Mouse (Mus musculus): ENCODE data around the gene Il17ra. TPM values are rescaled to one million over a fixed set of nuclear protein-coding genes. Genes with fewer than 3 reads are reported as not detected.

Il17ra gene
- total RNA-seq (2021), result 1 to 10 TPM; 8.7 to 8.8 TPM
- long read RNA-seq, partial matches to known transcripts, result 0 of 5 reads
- long read RNA-seq, other reads (novel, unspliced or antisense), result 5 of 5 reads

DNA sequence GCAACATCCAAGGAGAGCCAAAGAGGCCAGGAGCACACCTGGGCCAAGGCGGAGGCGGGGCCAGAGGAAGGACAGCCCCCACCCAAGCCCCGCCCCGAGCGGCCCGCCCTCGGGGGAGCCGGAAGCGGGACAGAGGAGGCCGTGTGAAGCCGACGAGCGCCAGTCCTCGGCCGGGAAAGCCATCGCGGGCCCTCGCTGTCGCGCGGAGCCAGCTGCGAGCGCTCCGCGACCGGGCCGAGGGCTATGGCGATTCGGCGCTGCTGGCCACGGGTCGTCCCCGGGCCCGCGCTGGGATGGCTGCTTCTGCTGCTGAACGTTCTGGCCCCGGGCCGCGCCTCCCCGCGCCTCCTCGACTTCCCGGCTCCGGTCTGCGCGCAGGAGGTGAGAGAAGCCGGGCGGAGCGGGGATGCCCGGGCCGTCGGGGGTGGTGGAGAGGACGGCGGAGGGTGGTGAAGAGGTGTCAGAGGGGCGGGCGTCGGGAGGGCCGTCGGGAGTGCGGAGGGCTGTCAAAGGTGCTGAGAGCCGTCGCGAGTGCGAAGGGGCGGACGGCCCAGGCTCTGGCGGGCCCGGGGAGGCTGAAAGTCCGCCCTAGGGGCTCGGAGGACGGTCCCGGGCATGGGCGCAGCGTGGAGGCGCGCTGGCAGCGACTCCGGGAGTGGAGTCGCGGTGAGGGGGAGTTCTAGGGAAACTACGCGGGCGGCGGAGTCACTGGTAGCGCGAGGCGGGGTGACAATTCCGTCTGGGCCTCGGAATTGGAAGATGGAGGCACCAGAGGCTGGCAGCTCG, at the start of gene Il17ra:
Gene Il17ra (plus strand): TSS at position 162 of the 786 bp plus-strand sequence.
- peak in 1 of 2 experiments; percentile 55 for DNase-seq (ENCODE audit: low spot score in 2 of 2)

- DNase-seq (ENCODE audit: low spot score in 2 of 2), result no peak
Observed at GRCm38 (mm10) chr6:120438161-120438560, 24.9 kb upstream of the Il17ra start.

DNA sequence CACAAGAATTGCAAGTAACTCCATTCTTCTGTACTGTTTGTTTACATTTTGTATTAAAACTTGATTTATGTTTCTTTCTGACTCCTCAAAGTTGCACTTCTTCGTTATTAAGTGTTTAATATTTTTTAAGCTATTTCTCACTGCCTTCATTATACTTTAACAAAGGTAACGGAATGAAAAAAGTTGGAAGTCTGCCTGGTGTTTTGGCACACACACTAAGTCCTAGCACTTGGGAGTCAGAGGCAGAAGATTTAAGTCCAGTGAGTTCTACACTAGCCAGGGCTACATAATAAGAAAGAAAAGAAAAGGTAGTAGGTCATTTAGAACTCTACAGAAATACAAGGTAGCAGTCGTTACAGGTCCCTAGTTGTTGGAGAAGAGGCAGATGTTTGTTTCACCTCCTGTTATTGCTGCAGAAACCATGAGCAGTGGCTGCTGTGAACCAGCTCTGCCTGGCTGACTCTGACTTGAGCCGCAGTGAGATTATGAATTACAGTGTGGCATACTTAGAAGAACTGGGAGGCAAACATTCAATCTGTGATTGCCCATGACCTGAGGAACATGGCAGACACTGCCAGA, 20.8 kb upstream of the Il17ra start:
- no peak for DNase-seq (ENCODE audit: low spot score in 2 of 2)

DNA sequence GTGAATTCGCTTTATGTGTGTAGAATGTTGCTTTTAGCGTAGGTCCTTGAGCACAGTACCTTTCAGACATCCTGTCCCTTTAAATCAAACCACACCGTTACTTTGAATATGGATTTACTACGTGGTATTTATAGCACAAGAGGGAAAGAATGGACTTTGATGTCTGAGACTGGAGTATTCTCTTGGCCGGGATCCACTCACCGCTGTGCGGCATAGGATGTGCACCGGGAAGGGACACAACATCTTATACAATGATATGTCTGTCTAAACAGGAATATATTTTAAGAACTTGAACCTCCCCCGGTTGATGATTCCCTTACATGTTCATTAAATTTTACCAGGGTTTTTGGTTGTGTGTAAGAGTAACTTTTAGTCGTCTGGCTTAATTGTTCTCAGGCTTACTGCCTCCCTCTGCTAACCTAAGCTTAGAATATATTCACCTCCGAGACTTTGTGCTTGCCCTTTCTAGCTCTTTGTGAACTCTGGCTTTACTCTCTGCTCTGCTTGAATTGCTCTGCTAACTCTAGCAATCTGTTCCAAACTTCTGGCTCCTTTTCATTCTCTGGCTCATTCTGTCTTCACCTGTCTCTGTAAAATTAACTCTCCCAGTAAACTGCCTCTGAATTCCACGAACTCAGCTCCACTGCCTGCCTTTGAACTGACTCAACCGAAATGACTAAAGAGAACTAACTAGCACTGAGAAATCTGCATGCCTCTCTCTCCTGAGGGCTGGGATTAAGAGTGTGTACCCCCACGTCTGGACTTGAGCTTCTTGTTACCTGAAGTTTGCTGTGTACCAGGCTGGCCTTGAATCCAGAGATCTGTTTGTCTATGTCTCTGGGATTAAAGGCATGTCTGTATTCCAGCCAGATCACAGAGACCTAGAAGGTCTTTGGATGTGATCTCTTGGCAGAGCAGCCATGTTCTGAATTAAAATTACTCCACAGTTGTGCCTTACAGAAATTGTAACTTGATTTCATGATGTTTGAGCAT, 19.4 kb upstream of the Il17ra start:
- DNase-seq (ENCODE audit: low spot score in 2 of 2), result no peak

GRCm38 (mm10) chr6:120450208-120450607, 12.8 kb upstream of the Il17ra start:
- DNase-seq (ENCODE audit: low spot score in 2 of 2), result no peak

DNA sequence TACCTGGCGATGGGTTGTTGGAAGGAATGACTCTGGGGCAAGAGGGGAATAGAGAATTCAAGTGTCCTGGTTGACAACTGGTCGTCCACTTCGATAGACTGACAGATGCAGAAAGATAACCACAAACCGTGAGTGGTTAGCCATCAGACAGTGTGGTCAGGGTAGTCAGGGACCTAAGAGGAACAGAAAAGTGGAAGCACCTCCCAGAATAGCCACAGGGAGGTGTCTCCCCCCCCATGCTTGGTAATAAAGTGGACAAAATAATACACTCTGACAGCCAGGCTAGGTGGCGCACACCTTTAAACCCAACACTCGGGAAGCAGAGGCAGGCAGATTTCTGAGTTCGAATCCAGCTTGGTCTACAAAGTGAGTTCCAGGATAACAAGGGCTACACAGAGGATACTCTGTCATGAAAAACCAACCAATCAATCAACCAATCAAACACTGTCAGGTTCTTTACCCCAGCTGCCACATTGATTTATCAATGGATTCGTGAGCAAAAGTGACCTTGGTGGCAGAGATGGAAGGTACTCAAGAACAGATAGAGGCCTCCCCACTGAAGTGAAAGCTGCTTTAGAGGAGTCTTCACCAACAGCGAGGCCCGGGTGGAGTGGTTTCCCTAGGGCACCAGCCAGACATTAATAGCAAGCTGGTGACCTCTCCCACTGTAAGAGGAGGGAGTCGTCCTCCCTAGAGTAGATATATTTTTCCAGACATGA, 10.5 kb upstream of the Il17ra start:
- no peak for DNase-seq (ENCODE audit: low spot score in 2 of 2)

DNA sequence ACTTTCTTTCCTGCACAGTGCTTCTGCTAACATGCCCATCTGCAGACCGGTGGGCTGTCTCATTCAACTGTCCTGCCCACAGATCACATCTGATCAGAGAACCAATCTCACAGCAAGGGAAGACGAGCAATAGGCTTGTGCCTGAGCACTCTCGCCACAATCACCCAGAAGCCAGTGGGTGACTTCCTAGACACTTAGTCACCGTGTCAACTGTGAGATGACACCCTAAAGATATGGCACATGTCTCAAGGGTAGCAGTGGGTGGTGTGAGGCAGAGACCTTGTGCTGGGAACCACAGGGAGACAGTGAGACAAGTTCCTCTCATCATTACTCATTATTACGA, 10.0 kb upstream of the Il17ra start:
- no peak for DNase-seq (ENCODE audit: low spot score in 2 of 2)

DNA sequence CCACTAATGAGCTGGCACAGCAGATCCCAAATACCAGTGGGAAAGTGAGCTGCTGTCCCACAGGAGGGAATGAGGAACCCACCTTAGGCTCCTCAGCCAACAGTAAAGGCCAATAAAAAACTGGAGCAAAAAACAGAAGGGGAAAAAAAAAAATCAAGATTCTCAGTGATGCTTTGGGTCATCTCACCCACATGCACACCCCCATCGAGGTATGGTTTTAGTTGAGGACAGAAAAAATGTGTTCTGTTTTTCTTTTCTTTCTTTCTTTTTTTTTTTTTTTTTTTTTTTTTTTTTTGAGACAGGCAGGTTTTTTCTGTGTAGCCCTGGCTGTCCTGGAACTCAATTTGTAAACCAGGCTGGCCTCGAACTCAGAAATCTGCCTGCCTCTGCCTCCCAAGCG, 9.5 kb upstream of the Il17ra start:
- no peak for DNase-seq (ENCODE audit: low spot score in 2 of 2)

DNA sequence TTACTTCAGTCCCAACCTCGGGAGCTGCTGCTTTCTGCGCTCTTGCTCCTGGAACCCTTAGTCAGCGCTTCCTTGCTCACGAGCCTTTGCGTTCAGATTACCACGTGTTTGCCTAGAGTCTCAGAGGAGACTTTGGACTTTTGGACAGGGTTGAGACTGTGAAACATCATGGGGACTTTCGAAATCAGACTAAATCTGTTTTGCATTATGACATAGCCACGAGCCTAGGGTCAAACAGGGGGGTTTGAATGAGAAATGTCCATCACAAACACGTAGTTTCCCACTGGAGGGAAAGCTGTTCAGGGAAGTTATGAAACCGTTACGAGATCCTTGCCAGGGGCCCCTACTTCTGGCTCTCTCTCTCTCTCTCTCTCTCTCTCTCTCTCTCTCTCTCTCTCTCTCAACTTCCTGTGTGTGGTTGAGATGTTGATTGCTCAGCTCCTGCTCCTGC, 8.4 kb upstream of the Il17ra start:
- DNase-seq (ENCODE audit: low spot score in 2 of 2), result no peak

GRCm38 (mm10) chr6:120457074-120457473, 6.0 kb upstream of the Il17ra start:
- DNase-seq (ENCODE audit: low spot score in 2 of 2), result no peak

- DNase-seq (ENCODE audit: low spot score in 2 of 2), result no peak
Observed at GRCm38 (mm10) chr6:120457751-120458150, 5.3 kb upstream of the Il17ra start.

GRCm38 (mm10) chr6:120461217-120461616, 1.8 kb upstream of the Il17ra start:
- DNase-seq (ENCODE audit: low spot score in 2 of 2), result no peak

DNA sequence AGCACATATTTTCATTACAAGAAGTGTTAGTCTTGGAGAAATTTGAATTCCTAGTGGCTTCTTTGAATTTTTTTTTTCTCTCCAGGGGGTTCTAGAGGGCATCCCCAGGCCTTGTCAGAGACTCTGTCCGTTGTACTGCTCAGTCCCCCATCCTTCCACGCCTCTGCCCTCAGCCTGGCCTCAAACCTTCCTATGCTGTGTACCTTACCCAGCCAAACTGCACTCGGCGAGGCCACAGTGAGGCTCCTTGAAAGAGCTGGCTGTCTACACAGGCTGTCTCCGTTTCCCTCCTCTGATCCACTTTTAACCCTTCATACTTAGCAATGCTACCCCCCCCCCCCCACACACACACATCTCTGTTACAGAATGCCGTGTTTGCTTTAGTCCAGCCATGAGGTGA, 796 bp upstream of the Il17ra start:
- no peak for DNase-seq (ENCODE audit: low spot score in 2 of 2)

- DNase-seq (ENCODE audit: low spot score in 2 of 2), result no peak
Observed at GRCm38 (mm10) chr6:120463884-120464283, 837 bp downstream of the Il17ra start.

- no peak for DNase-seq (ENCODE audit: low spot score in 2 of 2)
Observed at GRCm38 (mm10) chr6:120464406-120464939, 1.4 kb downstream of the Il17ra start.

DNA sequence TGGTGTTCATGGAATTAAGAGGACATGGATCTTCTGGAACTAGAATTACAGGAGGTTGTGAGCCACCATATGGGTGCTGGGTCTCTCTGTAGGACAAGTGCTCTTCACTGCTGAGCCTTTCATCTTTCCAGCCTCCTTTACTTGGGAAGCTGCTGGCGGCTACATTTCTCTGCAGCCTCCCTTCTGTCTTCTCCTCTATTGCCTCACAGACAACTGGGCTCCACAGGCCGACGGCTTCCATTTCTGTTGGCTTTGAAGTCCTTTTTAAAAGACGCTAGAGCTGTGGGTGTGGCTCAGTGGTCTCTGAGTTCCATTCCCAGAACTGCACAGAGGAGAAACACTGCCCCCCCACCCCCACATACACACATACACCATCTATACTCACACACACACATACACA, 2.3 kb downstream of the Il17ra start:
- DNase-seq (ENCODE audit: low spot score in 2 of 2), result no peak

DNA sequence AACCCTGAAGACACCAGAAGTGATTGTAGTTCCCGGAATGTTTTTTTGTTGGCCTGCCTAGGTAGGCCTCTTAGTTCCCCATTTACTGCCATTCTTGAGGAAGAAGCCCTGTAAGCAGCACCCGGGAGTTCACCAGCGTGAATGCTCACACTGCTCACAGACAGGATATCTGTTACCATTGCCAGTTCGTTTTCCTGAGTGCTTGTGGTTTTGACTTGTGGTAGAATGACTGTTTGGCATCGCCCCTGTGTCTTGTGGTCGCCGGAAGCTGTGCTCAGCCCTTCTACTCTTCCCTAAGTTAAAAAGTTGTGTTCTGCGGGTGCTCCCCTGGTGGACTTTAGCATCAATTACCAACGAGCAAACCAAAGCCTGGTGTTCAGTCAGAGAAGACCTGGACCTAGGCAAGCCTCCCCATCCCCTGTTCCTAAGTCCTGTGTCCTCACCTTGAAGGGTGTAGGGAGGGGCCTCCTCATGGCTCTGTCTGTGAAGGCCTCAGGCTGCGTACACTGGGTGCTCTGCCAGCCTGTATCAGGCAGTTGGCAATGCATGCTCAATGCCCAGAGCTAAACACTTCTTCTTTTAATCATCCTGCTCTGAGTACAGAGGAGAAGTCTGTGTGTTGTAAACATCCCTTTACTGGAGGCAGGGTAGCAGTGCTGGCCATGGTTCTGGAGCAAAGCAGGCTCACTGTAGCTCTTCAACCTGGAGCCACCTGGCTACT, 3.7 kb downstream of the Il17ra start:
- DNase-seq (ENCODE audit: low spot score in 2 of 2), result no peak

DNA sequence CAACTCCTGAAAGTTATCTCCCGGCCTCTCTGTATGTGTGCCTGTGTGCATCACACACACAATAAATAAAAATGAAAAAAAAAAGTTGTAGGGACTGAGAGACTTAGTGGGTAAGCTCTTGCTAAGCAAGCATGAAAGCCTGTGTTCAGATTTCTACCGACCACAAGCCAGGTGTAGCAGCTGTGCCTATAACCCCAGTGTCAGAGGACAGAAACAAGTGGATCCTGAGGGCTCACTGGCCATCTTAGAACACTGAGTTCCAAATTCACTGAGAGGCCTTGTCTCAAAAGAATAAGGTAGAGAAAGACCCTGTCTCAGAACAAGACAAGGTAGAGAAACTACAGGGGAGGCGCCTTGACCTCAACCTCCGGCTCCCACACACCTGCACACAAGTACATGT, 5.2 kb downstream of the Il17ra start:
- DNase-seq (ENCODE audit: low spot score in 2 of 2), result no peak

GRCm38 (mm10) chr6:120469268-120469667, 6.2 kb downstream of the Il17ra start:
- no peak for DNase-seq (ENCODE audit: low spot score in 2 of 2)

- DNase-seq (ENCODE audit: low spot score in 2 of 2), result no peak
Observed at GRCm38 (mm10) chr6:120469770-120470169, 6.7 kb downstream of the Il17ra start.

Data from layer of hippocampus, adult 18-20 months (tissue).